Mouse (Mus musculus): ENCODE measurements at regions not wholly inside any gene's neighbourhood (a gene's known extent, or its start where the extent isn't known, plus 50 kb on each side); places are given as distances from the start of the nearest gene placed in this dataset.

DNA sequence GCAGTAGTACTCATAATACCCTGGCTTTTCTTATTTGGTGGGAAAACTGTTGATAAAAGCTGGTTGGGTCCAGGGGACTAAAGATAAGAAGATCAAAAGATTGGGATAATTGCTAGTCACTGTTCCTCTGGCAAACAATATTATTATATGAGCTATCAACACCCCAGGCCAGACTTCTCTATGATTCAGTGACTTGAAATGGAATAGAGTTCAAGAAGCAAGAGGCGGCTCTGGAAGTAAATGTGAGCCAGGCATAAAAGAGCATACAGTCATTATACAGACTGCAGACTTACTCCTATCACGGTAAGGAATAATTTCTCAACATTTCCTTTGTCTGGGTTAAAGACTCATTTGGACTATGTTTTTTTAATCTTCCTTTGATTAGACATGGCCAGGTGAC lies 278.5 kb upstream of the Acvr2a start:
- DNase-seq (ENCODE audit: inconsistent age in 2 of 2, low spot score in 1 of 2), result no peak

DNA sequence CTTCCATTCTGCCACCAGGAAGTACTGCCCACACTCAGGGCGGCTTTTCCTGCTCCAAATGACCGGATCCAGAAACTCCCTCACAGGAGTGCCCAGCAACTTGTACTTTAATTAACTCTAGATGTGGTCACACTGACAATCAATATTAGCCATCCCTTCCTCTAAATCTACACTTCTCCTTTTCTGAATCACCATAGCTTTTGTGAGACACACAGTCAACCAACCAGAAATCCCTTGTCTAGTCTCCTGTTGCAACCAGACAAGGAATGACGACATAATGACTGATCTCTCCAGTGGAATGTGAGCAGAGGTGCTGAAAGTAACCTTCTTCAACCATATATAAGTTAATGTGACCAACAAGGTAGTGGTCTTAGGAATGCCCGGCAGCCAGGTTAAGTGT lies 277.0 kb upstream of the Acvr2a start:
- no peak for DNase-seq (ENCODE audit: inconsistent age in 2 of 2, low spot score in 1 of 2)

DNA sequence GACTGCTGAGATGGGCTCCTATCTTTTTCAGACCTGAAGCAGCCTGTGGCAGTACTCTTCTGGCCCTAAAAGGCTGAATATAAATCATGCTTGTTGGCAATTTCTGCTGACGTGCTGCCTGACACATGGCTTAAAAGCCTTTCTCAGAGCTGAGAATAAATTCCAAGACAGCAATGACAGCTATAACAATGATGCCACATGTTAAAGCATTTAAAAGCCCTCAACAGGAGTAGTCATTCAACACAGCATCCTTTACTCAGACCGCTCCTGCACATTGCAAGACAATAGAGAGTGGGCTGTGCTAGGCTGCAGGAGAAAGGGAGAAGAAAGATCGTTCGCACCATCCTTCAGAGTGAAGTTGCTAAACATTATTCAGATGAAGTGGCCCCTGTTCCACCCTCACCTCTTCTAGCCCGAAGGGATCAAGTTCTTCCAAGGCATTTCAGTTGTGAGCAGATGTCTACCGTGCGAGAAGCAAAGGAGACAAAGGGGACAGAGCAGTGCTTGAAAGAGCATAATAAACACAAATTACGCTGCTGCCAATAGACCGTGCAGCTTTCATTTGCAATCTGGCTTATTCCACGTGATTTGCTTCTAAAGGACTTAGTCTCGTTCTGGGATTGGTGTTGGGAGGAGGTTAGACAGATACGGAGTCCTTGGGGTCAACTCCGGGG lies 275.1 kb upstream of the Acvr2a start:
- no peak for DNase-seq (ENCODE audit: inconsistent age in 2 of 2, low spot score in 1 of 2)

DNA sequence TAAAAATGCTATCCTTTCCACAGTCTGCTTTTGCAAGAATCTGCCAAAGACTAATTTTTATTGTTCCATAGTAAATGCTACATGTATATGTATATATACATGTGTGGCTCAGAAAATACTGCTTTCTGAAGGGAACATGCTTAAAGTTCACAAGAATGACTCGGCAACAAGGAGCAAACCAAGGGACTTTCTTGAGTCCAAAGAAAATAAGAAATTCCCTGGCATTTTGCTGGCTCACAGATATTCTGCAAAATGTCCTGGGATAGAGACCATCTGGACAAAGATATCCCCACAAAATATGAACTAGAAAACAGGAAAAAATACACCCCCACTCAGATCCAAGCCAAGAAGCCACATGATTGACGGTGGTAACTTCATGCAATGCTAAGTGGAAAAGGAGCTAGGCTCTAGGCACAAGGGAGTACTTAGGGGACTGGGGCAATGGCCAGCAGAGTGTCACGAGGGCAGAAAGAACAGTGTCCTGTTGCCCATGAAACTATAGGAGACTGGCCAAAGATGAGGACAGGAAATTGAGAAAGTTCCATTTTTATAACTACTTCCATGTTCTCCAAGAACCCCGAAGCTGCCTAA lies 274.3 kb upstream of the Acvr2a start:
- peak; percentile 34 to 71 for DNase-seq (ENCODE audit: inconsistent age in 2 of 2, low spot score in 1 of 2)

DNA sequence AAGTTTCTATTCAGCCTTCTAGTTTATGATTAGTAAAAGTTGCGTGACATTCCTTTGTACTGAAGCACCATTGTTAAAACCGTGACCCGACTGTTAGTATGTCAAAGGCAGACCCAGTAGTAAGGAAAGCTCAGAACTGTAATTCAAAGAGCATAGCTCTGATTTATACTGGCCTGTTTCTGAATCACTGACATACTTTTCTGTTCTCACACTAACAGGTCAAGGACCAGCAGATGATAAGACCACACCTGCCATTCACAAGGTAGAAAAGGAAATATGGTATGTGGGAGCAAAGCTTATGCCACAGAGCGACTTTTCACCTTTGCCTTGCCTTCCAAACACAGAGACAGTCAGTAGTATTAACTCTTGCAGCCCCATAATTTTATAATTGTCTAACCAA lies 269.5 kb upstream of the Acvr2a start:
- DNase-seq (ENCODE audit: inconsistent age in 2 of 2, low spot score in 1 of 2), result no peak

DNA sequence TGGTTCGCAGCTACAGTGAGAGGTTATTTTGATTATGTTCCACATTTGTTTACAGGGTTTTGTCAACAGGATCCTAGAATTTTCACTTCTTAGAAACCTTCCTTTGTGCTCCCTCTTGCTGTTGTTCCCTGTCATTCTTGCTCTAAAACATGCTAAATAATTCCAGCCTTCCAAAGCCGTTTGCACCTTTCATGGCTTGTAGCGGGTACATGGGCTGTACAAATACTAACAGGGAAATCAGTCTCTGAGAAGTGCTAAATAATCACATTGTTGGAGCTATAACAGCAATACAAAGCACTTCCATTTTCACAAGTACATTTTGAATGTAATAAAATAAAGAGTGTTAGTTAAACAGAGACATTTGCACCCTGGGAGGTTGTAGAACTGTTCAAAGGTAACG lies 268.8 kb upstream of the Acvr2a start:
- no peak for DNase-seq (ENCODE audit: inconsistent age in 2 of 2, low spot score in 1 of 2)

DNA sequence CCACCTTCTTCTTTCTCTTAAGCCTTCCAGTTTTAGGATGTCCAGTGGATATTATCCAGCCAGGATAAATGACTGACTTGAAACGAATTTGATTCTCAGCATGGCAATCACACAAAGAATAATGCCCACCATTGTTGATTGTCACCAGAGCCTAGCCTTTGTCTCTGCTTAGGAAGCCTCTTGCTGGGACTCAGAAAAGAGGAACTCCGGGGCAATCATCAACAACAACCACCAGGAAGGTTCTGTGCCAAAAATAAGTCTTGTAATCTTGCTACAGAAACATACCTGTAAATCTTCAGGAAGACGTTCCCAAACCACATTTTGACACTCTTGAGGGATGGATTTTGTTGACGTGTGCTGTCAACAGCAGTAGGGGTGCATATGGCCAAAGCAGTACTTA lies 268.2 kb upstream of the Acvr2a start:
- DNase-seq (ENCODE audit: inconsistent age in 2 of 2, low spot score in 1 of 2), result no peak

DNA sequence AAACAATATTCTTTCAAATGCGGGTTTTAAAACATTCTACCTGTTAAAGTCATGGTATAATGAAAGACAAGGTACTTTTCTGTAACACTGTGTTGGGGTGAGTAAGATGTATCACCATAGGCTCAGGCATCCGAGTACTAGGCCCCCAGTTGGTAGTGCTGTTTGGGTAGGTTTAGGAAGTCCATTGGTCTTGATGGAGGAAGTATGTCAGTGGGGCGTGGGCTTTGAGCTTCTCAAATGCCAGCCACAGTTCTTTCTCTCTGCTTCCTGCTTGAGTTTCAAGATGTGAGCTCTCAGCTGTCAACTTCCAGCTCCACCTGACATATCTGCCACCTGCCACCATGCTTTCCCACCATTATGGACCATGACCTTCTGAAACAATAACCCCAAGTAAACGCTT lies 267.7 kb upstream of the Acvr2a start:
- no peak for DNase-seq (ENCODE audit: inconsistent age in 2 of 2, low spot score in 1 of 2)

DNA sequence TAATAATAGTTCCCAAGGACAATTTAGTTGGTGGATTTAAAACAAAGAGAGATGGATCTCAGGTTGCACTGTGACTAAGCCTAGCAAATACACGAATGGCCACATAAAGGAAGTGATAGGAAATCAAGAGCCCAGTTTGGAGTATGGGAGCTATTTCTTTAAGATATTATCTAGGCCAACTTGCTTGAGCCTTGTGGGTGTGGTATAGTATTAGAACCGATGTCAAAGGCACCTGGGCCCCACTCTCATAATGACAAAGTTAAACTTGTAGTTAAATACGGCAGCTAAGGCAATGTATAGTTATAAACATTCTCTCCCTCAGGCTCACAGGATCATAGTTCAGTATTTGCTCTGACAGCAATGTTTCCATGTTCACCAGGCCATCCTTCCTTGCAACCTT lies 257.3 kb upstream of the Acvr2a start:
- DNase-seq (ENCODE audit: inconsistent age in 2 of 2, low spot score in 1 of 2), result no peak

DNA sequence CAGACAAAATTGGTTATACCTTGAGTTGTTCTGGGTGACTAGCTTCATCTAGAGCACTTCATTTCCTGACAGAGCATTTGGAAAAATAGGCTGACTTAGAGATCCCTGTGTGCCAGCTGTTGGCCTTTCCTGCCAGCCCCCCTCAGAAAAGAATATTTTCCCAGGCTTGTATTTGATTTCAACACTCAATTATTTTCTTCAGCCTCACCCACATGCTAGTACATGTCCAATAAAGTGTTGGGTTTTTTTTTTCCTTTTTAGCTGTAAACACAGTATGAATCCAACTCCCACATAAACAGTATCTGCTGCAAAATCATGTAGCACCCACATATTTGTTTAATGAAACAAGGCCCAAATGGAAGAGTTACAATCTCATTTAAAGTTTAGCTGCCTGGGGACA lies 256.8 kb upstream of the Acvr2a start:
- DNase-seq (ENCODE audit: inconsistent age in 2 of 2, low spot score in 1 of 2), result no peak

DNA sequence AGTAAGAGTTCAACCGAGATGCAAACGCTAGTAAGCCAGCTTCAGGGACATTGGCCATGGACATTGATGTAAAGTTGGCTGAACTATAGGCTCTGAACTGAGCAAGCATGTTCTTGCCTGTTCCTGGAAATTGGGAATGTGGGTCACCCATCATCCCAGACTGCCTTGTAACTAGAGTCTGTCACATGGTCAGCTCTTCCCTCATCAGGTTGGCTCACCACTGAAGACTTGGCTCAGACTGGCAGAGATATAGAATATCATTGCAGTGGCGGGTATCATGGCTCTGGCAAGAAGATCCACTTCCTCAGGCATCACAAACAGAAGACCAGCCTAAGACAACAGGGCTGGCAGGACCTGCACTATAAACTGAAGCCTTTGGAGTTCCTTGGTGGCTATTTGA lies 255.3 kb upstream of the Acvr2a start:
- DNase-seq (ENCODE audit: inconsistent age in 2 of 2, low spot score in 1 of 2), result no peak

DNA sequence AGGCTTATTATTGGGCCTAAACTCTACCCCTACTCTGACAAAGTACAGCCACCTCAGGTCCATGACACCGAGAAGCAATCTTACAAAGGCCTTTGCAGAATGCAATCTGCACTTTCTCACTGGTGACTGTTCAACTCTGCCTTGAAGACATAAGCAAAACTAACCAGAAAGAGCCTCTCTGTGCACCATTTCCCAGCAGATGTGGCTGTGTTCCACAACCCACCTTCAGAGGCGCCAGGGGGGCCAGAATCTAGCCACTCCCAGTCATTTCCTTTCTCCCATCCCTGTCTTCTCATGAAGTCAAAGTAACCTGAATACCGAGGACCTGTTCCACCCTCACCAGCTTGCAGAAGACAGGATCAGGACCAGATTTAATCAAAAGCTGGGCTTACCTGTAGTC lies 250.3 kb upstream of the Acvr2a start:
- DNase-seq (ENCODE audit: inconsistent age in 2 of 2, low spot score in 1 of 2), result no peak

DNA sequence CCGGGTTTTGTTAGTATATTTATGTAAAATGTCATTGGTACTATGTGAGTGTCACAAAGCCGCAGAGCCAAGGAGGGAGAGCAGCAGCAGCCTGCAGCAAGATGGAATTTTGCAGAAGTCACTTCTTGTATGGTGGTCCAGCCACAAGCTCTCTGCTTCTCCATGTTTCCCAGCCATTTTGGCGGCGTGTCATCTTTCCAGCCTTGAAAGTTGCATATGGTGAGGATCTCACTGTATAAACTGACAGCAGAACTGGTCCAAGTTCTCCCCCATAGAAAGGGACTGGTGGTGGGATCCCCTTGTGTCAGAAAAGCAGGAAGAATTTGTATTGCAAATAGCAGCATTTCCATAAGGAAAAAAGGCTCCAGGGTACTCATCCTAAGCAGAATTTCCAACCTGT lies 249.7 kb upstream of the Acvr2a start:
- no peak for DNase-seq (ENCODE audit: inconsistent age in 2 of 2, low spot score in 1 of 2)

DNA sequence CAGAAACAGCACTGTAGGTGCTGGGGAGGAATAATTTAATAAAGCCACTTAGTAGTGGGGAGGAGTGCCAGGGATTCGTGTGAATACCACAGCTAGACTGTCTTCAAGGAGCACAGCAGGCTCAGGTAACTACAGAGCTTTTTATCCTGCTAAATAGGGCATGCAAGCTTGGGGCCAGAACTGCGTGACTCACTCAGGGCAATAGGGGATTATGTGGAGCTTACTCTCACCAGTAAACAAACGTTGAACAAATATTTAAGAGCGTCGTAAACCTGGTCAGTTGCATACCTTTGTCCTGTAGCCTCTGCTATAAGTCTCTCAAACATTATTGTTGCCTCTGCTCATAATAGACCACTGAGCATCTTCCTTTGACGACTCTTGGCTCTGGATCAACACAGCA lies 246.0 kb upstream of the Acvr2a start:
- no peak for DNase-seq (ENCODE audit: inconsistent age in 2 of 2, low spot score in 1 of 2)

DNA sequence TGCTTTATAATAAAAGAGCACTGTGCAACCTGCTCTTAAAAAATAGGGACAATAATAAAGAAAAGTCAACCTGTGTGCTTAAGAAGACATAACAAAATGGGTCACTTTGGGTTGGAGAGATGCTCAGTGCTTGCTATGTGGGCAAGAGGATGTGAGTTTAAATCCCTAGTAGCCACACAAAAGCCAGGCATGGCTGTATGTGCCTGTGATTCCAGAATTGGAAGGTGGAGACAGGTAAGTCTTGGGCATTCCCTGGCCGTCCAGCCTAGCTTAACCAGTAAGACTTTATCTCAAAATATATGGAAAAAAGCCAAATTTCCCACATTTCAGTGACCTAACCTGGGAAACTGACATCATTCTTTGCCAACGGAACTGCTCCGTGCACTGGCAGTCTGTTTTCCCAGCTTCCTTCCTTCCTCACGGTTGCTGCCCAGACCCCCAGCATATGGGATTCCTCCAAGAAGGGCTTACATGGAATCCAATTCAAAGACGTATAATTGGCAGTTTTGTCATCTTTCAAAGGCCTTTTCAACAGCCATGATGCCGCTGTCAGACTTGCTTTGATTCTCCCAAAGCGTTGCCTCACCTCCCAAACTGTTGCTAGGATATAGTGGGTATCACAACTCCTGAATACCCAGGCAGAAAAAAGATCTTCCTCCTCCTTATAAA lies 227.6 kb upstream of the Acvr2a start:
- no peak for DNase-seq (ENCODE audit: inconsistent age in 2 of 2, low spot score in 1 of 2)

DNA sequence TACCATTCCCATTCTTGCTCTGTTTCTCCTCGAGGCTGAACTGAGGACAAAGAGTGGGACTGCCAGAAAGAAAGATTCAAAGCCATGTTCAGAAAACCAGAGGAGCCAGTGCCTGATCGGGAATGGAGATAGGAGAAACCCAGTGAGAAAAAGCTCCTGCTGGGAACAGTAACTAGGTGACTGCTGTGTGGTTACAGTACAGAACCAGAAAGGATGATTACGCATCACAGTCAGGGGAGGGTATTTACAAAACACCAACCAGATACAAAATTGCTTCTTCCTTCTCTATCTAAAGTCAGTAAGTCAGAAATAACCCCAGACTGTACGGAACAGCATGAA lies 227.1 kb upstream of the Acvr2a start:
- DNase-seq (ENCODE audit: inconsistent age in 2 of 2, low spot score in 1 of 2), result no peak

DNA sequence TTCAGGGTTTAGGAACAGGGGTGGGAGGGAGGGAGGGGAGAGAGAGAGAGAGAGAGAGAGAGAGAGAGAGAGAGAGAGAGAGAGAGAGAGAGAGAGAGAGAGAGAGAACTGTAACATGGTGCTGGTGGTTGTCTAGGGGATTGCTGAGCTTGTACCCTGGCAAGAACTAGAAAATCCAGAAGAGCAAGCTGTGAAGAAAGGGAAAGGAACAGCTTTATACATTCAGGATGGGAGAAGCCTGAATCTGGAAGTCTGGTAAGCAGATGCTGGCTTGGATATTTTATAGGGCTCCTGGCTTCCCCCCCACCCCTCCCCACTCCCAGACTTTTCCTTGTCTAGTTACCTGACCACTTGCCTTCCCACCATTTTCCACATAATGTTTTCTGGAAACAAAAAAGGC lies 224.2 kb upstream of the Acvr2a start:
- DNase-seq (ENCODE audit: inconsistent age in 2 of 2, low spot score in 1 of 2), result no peak

DNA sequence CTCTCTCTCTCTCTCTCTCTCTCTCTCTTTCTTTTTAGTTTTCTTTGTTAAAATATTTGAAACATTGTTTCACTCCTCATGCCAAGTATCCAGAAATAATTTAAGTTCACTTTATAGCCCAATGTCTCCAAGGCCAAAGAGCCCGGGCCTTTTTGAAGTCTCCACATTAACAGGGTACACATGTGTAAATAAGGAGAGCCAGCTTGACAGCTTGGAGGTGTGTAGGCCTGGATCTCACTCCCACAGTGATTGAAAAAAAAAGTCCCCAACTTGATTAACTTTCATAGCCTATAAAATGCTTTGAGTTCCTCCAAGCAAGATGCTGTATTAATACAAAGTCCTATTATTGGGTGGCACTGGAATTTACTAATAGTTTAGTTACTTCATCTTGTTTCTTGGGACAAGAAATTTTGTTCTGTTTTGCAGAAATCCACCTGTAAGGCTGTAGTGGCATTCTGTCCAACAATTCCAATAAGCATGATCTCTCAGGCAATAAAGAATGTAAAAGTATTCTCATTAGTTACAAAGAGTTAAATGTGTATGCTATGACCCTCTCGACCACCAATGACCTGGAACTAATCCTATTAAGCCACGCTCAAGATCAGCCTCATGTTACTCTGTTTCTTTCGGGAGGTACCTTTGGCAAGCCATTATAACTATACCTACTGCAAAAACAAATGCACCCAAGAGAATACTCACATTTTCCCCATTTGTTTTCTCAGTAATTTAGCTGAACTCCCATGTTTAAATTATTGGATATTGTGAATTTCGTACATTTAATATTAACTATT lies 215.9 kb upstream of the Acvr2a start:
- DNase-seq (ENCODE audit: inconsistent age in 2 of 2, low spot score in 1 of 2), result no peak

DNA sequence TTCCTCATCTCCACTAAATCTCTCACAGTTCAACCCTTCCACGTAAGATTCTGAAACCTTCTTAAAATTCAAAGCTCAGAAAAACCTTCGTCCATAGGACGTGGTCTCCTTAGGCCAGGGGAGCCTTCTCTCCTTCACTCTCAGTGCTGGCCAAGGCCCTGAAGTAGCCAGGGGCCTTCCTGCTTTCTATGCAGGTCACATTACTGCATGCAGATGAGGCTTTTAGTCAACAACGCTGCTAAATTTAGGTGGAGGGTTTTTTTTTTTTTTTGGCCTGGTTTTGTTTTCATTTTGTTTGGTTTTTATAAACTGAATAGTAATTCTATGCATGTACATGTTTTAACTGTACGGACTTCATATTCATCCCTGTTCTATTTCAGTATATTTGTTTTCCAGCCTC lies 214.5 kb upstream of the Acvr2a start:
- no peak for DNase-seq (ENCODE audit: inconsistent age in 2 of 2, low spot score in 1 of 2)

DNA sequence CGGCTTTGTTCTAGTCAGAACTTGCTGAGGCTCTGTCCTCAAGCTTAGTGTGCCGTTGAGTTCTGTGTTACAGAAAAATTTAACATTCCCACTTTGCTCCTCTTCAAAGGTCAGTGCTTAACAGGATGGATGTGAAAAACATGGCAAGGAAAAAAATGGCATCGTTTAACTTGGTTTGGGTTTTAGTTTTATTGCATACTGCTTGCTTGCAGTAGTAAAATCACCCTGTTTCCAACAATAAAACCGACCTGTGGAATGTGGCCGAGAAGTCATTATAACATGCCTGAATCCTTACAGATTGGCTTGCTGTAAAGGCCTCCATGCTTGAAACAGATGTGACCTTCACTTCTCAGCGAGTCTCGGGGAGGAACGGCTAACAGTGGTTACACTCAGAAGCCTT lies 212.1 kb upstream of the Acvr2a start:
- DNase-seq (ENCODE audit: inconsistent age in 2 of 2, low spot score in 1 of 2), result no peak

DNA sequence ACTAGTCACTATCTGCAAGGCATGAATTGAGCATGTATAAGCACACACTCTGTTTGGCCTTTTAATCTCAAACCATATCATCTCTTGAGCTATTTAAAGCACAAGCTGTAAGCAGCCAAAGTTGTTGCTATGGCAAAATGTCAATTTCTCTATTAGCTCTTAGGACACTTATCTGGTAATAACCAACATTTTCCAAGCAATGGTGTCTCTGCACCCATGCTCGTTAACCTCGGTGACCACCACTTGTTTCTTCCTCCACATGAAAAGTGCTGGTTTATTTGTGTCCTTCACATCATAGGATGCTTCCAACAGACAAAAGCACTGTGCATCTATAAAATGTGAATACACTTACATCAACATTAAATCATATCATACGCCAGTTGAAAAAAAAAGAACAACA lies 204.4 kb upstream of the Acvr2a start:
- no peak for DNase-seq (ENCODE audit: inconsistent age in 2 of 2, low spot score in 1 of 2)

DNA sequence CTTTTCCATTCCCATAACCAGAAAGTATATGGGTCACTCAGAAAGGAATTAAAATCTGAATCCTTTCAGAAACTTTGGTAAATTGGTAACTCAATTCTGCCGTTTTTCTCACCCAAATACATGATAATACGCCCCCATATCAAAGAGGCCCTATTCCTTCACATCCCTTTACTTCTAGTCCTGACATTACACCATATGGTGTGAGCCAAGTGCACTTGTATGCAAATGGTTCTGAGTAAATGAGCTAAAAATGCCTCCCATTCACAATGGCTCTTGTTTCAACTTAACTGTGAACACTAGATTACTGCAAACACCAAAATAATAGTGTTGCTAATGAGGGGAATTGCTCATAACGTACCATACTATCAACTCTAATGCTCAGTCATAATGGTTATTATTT lies 201.7 kb upstream of the Acvr2a start:
- no peak for DNase-seq (ENCODE audit: inconsistent age in 2 of 2, low spot score in 1 of 2)
